Mouse (Mus musculus) v-Abl transformed pro-B cells (cell line): ENCODE results near the gene Eef1akmt4.

Source experiments
- in situ Hi-C, 2 experiments: fragments of 400-800 bp; cut with MboI; formaldehyde crosslinking; loops; one replicate each; pipeline ENCODE4 v1.15.1; 2025; ENCODE audit not compliant: unreplicated experiment in 2 of 2

The Eef1akmt4 gene

DNA sequence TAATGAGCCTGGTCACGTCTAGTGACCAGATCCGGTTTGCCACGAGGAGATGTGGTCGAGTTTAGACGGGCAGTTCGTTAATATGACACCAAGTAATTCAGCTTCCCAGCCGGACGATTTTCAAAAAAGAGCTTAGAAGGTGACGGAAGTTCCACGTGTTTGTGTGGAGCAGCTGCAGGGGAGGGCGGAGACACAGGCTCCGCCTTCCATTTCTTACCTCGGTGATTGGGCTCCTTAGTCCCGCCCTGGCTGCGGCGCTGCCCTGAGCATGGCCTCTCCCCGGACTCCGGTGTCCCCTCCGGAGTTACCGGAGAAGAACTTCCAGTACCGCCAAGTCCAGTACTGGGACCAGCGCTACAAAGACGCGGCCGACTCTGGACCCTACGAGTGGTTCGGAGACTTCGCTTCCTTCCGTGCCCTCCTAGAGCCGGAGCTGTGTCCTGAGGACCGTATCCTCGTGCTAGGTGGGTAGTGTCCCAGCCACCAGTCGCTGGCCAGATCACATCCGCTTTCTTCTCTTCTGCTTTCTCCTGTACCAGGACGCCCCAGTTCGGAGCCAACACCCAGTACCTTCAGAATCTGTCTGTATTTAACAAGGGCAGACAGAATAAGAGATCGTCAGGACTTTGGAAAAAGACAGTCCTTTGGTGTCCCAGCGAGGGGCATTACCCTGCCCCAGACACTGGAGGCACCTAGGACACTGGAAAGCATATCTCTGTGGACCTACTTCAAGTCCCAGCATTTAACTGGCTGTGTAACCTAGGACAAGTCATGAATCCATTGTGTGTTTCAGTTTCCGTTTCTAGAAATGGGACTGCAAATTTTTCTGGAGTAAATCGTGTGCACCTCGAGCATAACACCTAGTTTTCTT, at the start of gene Eef1akmt4, which contains the start of the genes Gm49333 and Alg3:
TSS of gene Eef1akmt4 (plus strand) at position 237 of the 871 bp plus-strand sequence.
TSS of gene Gm49333 (plus strand) at position 254 of the 871 bp plus-strand sequence.
TSS of gene Alg3 (minus strand) at position 379 of the 871 bp plus-strand sequence.
- in situ Hi-C loops, result no loop called here

DNA sequence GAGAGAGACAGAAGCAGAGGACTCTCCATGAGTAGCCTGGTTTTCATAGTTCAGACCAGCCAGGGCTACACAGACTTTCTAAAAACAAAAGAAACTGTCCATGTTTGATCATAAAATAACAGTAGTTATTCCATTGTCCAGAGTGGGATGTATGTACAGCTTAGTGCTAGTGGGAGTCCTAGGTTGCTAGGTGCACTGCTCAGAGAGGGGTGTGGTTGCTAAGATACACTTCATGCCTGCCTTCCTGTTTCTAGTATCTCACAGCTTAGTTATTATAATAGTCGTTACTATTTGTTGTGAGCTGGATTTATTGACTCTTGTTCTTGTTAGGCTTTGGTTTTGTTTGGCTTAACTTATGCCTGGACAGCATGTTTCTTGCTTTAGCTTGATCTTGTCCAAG, 46.3 kb upstream of the Eef1akmt4 start:
- in situ Hi-C loops, result no loop called here

DNA sequence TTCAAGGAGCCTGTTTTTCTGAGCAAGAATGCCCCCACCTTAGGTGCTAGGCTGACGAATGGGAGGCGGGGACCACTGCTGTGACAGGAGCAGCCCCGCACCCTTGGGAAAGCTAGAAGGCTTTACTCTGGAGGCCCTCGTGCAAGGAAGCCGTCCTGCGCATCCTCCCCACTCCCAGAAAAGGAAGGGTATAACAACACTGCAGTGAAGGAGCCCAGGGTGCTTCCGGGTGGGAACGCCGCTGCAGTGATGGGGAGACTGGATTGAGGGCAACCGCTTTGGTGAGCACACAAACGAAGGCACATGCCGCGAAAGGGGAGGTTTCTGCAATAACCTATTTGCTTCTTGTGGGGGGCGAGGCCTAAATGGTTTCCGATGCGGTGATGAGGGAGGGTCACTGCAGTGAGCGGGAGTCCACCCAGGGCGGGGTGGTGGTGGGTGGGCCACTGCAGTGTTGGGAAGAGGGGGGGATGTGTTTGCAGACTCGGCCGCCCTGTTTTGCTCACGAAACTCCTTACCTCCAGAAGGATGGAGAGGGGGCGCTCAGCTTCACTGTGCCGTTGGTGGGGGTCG, 21.9 kb upstream of the Eef1akmt4 start, which contains the start of gene Vwa5b2:
TSS of gene Vwa5b2 (plus strand) at position 106 of the 573 bp plus-strand sequence.
- in situ Hi-C loops, result no loop called here

DNA sequence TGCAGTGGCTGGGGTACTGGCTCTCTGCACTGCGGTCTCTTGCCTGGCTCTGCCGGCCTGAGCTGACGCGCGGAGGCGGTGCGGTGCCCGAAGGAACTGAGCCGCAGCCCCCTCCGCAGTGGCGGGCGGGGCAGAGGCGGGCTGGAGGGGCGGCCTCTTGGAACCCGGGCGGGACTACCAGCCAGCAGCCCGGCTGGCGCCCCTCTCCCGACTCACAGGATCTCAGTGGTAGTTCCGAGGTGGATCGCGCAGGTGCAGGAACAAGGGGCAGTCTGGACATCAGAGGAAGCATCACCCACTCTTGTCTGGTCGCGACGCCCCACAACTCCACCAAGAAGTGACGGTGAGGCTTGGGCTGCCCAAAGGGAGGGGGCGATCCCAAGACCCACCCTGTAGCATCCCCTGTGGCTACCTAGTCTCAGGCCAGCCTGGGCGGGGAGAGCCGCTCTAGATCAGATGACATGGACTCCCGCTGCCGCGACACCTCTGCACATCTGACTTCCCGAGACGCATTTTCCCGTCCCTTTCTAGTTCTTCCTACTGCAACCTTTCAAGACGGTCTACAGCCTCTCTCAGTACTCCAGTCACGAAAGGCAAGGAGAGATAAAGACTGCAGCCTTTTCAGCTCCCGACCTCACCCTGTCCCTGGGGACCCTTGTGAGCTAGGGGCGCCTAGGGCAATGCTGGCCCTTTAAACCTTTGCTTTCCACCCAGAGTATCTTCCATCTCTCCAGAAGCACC, 21.3 kb upstream of the Eef1akmt4 start:
- in situ Hi-C loops, result no loop called here

DNA sequence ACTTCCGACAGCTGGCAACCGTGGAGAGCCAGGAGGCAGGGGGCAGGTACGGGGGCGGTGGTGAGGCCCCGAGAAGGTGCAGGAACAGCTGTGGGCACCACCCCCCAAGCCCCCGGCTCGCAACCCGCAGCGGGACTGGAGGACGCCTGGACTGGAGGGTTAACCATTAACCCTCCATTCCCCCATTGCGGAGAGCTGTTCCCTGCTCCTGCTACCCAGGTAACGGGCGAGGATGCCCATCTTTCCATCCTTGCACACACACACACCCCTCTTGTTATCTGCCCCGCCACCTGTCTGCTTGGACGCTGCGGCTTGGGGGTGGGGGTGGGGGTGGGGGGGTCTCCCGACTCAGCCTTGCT, 20.7 kb upstream of the Eef1akmt4 start:
- in situ Hi-C loops, result no loop called here

DNA sequence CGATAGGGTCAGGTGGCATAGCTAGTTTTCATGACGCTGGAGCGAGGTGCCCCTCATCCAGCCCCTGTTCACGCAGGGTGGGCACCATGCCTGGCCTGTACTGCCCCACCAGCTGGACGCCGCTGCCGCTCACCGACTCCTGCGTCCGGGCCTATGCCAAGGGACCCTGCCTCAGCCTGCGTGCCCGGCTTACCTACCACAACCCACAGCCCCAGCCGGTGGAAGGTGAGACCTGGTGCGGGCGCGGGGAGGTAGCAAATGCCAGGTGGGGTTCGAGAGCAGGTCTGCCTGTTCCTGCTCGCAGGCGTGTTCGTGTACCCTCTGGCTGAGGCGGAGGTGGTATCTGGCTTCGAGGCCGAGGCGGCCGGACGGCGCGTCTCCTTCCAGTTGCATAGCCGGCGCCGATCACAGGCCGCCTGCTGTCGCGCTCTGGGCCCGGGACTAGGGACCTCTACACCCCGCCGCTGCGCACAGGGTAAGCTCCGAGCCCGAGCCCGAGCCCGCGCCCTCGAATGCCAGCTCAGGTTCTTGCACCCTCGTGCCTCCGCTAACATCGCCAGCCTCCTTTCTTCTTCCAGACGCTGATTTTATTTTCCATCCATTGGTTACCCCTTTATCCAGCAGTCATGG, 20.2 kb upstream of the Eef1akmt4 start:
- in situ Hi-C loops, result no loop called here

DNA sequence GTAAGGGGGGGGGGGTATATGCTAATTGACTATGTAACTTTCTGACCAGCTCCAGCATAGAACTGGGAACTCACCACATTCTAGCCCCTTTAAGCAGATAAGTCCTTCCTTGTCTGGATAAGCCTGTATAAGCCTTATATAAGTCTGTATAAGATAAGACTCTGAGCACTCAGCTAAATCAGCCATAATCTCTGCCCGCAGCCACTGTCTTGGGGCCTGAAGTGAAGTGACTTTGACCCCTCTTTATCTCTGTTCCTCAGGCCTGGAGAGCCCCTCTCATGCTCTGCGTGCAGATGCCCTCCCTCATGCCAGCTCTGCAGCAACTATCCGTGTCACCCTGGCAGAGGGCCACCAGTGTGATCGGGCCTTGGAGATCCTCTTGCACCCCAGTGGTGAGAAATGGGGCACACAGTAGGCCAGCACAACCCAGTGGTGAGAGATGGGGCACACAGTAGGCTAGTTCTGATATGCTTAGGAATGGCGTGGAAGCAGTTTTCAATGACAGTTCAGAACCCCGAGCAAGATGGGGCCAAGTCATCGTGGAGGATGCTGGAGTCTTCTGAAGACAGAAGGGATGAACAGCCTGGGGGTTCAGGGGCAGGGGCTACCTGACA, 16.2 kb upstream of the Eef1akmt4 start:
- in situ Hi-C loops, result no loop called here

DNA sequence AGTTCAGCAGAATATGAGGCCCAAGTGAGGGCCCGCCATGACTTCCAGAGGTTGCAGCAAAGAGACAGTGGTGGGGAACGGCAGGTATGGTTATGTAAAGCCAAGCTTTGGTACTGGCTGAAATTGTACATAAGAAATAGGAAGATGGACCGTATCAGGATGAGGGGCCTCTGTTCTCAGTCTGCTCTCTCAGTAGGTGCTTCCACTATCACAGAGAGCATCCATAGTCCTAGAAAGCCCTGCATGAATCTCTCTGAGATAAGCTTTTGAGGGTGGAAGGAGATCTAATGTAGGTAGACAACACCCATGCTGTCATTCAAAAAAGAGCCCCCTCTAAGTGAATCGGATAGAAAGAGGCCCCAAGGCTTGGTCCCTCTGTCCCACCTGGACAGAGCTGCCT, 15.7 kb upstream of the Eef1akmt4 start:
- in situ Hi-C loops, result no loop called here

DNA sequence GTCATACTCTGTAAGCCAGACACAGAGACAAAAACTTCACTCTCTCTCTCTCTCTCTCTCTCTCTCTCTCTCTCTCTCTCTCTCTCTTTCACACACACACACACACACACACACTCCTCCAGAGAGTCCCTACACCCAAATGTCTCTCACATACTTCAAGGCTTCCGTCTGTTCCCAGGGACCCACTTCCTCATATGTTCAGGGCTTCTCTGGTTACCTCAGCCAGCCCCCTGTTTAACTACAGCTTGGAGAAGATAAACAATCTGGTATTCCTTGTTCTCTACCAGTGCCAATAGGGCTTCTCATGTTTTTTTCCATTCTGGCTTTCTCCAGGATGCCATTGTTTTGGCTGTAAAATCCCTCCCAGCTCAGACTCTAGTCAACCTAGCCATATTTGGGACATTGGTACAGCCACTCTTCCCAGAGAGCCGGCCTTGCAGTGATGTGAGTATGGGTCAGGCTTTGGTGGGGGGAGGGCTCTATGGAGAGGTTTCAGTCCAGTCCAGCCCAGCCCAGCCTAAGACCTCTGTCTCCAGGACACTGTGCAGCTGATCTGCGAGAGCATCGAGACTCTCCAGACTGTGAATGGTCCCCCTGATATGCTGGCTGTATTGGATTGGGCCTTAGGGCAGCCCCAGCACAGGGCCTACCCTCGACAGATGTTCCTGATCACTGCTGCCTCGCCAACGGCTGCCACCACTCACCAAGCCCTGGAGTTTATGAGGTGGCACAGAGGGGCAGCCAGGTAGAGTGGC, 14.5 kb upstream of the Eef1akmt4 start:
- in situ Hi-C loops, result no loop called here

DNA sequence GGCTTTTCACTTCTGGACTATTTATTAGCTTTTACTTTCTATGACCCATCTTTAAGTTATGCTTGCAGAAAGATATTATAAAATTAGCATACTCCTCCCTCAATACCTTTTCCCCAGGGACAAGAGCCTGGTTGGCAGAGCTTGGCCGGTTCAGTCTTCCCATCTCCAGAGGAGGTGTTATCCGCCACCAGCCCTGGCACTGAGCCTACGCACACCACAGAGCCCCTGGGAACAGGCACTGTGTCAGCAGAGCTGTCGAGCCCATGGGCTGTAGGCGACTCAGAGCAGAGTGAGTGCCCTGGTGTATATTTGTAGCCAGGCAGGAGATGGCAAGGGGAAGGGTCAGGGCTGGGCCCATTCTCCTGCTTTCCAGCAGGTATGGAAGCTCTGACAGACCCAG, 10.9 kb upstream of the Eef1akmt4 start:
- in situ Hi-C loops, result no loop called here

DNA sequence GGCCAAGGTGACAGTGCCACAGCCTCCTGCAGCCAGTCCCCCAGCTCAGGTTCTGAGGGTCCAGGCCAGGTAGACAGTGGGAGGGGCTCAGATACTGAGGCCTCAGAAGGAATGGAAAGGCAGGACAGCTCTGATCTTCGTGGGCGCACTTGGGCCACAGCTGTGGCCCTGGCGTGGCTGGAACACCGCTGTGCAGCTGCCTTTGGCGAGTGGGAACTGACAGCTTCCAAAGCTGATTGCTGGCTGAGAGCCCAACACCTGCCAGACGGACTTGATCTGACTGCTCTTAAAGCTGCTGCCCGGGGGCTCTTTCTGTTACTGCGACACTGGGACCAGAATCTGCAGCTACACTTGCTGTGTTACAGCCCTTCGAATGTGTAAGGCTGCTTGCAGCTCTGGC, 6.7 kb upstream of the Eef1akmt4 start:
- in situ Hi-C loops, result loop anchor here in 1 of 2 experiments (5.0 kb wide), 1 partner anchor 62 kb away; no protein-coding TSS in a partner anchor

DNA sequence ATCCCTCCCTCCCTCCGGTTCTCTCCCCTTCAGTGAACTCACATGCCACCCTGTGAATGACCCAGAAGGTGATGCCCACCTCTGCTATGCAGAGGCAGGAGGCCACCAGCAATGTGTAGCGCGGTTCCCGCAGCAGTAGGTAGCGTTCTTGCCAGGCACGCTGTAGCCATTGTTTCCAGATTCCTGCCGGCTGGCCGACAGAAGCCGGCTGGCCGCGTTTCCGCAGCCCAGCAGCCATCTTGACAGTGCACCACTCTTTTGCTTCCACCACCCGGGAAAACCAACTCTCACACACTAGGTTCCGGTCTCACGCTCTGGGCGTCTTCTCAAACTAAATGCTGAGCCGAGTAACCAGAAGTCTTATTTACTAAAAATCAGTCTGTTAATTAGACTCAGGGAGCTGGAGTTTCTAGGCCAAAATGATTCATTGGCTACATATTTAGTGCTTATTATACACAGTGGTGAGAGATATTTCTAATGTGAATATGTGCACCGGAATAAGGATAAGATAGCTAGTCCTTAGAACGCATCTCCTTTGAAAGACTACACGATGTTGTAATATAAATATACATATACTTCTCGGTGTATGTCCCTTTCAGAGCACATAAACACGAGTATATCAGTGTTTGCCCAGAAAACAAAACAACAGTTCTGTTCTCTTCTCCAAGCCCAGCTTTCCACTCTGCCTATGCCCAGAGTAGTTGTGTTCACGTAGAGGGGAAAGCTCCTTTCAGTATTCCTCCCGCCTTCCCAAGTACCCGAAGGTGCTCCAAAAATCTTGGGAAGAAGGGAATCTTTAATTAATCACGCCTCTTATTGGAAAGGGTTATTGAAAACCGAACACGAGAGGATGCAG, 664 bp upstream of the Eef1akmt4 start:
- in situ Hi-C loops, result no loop called here

DNA sequence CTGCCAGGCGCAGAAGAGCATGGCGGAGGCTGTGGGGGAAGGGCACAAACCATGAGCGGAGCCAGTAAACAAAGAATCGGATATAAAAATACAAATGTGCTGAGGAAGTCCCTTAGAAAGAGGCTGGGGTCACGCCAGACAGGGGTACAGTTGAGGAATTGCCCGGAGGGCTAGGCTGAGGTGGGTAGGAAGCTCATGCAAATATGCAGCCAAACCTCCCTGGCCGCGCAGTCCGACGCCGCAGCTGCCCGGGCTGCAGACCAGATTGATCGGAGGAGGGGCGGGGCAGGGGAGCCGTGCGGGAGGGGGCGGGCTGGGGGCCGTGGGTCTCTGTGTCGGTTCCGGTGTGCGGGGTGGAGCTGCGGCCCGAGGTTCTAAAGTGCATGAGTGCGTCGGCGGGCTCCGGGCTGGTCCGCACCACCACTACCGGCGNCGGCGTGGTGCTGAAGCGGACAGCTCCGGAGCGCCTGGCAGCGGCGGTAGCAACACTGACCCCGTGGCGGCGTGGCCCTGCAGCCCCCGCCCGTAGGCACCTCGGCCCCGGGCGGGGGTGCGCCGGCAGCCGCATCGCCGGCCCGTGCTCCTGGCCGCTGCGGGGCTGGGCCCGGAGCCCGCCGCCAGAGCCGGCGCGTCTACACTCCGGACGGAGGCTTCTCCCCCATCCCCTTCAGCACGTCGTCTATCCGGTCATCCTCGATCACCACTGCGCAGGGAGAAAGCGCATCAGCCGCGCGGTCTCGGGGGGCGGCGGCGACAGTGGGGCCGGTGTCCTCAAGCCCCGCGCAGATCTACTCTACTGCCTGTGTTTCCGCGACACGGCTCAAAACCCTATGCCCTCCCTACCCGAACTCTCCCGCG, 8.4 kb downstream of the Eef1akmt4 start:
- in situ Hi-C loops, result loop anchor here in 1 of 2 experiments (5.0 kb wide), 1 partner anchor 72 kb away; the partner anchor contains the start of gene Abcf3

DNA sequence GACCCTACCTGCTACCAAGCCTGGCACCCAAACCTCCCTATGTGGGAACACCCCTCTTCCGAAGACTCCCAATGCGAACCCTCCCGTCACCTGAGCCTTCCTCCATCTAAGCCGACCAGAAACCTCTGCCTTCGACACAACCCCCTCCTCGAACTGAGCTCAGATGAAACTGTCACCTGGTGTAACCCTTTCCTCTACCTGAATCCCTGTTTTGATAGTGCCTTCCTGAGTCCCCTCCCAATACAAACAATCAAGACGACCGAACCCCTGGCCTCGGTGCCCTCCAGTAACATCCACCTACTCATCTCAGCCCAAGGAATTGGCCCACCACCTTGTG, 9.0 kb downstream of the Eef1akmt4 start:
- in situ Hi-C loops, result no loop called here

DNA sequence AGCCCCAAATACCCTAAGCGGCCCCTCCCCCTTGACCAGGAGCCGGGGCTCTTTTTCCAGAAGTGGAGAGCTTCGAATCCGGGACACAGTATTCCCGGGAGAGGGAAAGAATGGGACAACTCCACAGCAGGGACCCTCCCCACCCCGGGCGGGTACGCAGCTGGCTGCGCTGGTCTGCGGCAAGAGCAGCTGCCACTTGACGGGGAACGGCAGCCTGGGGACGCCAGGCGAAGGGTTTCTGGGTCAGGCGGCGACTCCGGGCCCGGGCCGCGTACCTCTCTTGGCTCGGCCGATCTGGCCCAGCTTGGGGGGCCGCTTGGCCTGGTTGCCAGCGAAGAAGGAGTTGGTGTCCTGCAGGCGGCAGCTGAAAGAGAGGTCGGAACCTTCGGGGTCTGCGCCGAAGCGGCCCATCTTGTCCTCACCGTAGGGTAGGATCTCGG, 9.4 kb downstream of the Eef1akmt4 start:
- in situ Hi-C loops, result no loop called here

DNA sequence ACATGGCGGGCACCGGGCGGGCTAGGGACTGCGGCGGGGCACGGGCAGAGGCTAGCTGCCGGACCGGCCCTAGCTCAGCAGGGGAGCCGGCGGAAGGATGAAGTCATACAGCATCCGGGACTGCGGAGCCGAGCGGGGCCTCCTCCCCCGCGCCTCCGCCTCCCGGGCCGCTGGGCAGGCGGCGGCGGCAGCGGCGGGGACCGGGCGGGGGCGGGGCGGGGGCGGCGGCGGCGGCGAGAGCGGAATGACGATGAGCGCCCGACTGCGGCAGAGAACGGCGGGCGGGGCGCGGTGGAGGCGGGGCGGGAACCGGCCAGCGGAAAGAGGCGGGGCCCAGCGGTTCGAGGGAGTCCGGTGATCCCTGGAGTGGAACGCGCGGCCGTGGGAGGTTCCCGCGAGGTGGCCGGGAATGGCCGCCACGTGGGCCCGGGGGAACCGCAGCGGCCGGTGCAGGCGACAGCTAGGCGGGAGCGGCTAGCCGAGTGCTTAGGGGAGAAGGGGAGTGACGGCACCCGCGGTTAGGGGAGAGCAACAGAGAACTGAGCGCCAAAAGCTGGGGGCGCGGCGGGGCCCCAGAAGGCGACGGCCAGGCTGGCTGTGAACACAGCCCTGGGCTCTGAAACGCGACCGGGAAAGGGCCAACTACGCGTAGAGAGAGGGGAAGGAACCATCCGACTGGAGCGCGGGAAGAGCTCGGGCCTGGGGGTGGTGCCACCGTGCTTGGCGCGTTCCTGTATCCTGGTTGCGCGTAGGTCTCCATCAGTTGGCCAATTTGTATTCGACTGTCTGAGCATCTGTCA, 10.0 kb downstream of the Eef1akmt4 start, which contains the start of gene Camk2n2:
TSS of gene Camk2n2 (minus strand) at position 97 of the 800 bp plus-strand sequence.
- in situ Hi-C loops, result no loop called here
